Mouse (Mus musculus): ENCODE data around the gene Rnf113a2.

Rnf113a2 gene

GRCm38 (mm10) chr12:84416834-84417604 lies at the start of gene Rnf113a2:
Rnf113a2 (plus strand) TSS chr12:84417196.
- peak; percentile 86 for DNase-seq (ENCODE audit: low spot score)

GRCm38 (mm10) chr12:84371647-84372046 lies 45.3 kb upstream of the Rnf113a2 start:
- no peak for DNase-seq (ENCODE audit: low spot score)

GRCm38 (mm10) chr12:84373831-84374481 lies 43.0 kb upstream of the Rnf113a2 start:
- DNase-seq (ENCODE audit: low spot score), result no peak

DNA sequence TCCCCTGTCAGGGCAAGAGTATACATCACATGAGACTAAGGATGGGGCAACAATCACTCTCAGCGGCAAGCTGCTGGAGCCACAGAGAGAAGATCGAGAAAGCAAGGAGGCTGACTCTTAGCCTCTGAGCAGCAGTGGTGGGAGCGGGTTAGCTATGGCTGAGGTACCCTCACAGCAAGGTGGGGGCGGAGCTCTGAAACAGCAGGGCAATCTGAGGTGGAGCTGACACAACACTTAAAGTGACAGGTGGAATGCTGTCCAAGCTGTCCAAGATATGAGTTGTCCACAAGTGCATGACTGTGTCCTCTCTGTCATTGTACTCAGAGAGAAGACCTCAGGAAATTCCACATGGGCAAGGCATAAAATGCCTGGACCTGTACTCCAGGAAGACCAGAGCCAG lies 34.6 kb upstream of the Rnf113a2 start:
- DNase-seq (ENCODE audit: low spot score), result no peak

GRCm38 (mm10) chr12:84384644-84385081 lies 32.3 kb upstream of the Rnf113a2 start:
- DNase-seq (ENCODE audit: low spot score), result no peak

- no peak for DNase-seq (ENCODE audit: low spot score)
Measured at GRCm38 (mm10) chr12:84385408-84385807, 31.6 kb upstream of the Rnf113a2 start.

DNA sequence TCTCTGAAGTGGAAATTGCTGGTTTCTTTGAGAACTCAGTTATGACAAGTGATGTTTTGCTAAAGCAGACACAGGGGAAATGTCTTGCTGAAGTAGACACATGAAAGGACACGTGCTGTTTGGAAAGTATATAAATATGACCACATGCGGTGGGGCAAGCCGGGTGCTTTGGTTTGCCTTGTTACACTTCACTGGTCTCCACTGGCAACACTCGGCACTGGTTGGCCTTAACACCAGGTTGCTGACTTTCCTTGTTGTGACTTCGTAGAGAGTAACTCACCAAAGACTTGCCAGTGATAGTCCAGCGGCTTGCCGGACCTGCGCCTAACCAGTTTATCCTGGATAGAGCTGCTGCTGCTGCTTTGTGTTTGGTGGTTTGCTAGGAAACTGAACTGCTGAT lies 28.9 kb upstream of the Rnf113a2 start:
- no peak for DNase-seq (ENCODE audit: low spot score)

DNA sequence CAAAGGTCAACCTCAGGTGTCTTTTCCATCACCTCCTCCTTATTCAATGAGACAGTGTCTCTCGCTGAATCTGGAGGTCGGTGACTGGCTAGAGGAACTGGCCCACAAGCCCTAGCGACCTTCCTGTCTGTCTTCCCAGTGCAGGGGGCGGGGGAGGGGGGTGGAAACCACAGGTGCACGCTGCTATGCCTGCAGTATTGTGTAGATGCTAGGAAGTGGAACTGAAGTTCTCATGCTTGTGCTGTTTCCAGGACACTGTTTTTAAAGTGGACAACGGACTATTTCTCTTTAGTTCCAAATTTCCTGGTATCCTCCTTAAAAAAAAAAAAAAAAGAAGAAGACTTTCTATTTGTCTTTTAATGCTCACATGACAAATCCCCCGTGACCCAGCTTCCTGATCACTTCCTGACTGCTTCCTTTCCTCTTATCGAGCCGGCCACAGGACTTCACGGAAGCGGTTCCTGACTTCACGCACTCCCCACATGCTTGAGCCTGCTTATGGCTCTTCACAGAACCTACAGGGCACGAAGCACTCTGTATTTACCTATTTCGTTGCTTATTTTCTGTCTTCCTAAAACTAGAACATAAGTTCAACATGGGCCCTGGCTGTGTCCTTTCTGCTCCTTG lies 28.1 kb upstream of the Rnf113a2 start:
- no peak for DNase-seq (ENCODE audit: low spot score)

DNA sequence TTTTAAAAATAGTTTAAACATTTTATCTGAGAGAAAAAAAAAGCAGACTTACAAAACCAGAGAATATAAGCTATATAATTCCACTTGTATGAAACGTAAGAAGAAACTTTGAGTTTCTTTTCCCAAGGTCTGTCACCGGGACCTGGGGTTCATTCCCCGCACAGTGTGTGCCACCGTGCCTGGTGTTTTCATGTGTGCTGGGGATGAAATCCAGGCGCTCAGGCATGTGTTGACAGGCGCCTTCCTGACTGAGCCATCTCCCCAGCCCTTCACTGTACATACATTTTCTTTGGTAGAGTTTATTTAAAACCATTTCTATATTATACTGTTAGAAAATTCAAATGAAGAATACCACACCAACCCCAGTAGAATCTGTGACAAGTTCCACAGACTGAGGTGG lies 26.7 kb upstream of the Rnf113a2 start:
- no peak for DNase-seq (ENCODE audit: low spot score)

DNA sequence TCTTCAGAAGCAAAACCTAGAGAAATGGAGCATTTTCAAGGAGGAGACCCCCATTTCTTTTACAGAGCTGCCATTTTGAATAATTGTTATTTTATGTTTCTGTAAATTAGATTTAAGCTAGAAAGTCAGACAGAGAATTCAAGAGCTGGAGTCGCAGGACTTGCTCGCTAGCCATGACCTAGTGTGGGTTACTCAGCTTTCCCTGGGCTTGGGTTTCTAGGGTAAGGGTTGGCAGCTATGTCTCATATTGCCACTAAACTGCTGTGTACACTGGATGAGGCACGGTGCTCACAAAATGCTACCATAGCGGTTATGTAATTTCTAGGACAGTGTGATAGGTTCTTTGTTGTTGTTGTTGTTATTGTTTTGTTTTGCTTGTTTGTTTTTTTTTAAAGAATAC lies 24.3 kb upstream of the Rnf113a2 start:
- no peak for DNase-seq (ENCODE audit: low spot score)

GRCm38 (mm10) chr12:84393847-84394246 lies 23.1 kb upstream of the Rnf113a2 start:
- DNase-seq (ENCODE audit: low spot score), result no peak

GRCm38 (mm10) chr12:84396947-84397679 lies 19.9 kb upstream of the Rnf113a2 start:
- no peak for DNase-seq (ENCODE audit: low spot score)

DNA sequence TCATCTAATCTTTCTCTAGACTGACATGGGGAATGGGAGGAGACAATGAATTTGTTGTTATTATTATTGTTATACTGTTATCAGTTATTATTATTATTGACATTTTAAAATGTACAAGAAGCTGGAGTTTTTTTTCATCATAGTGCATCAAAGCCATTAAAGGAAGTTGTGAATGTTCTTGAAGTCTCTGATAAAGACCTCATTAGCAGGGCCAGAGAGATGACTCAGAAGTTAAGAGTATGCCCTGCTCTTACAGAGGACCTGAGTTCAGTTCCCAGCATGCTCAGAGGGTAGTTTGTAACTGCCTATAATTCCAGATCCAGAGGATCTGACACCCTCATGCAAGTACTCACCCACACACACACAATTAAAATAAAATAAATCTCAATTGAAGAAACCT lies 19.3 kb upstream of the Rnf113a2 start:
- no peak for DNase-seq (ENCODE audit: low spot score)

- no peak for DNase-seq (ENCODE audit: low spot score)
Measured at GRCm38 (mm10) chr12:84398629-84399028, 18.4 kb upstream of the Rnf113a2 start.

GRCm38 (mm10) chr12:84399135-84399534 lies 17.9 kb upstream of the Rnf113a2 start:
- no peak for DNase-seq (ENCODE audit: low spot score)

DNA sequence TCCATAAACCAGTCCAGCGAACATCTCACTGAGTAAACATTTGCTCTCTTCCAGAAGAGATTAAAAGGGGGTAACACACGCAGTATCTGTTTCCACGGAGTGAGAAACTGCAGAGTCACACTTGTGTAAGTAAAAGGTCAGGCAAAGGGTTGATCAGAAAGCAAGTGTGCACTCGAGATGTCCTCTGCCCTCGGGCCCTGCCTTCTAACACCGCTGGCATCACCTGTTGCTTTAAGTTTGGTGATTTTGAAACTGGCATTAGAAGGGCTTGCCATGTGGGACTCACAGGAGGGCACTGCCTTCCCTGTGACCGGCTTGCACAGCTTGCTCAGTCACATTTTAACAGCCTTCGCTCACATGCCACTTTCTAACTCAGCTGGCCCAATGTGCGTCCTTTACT lies 17.3 kb upstream of the Rnf113a2 start:
- no peak for DNase-seq (ENCODE audit: low spot score)

DNA sequence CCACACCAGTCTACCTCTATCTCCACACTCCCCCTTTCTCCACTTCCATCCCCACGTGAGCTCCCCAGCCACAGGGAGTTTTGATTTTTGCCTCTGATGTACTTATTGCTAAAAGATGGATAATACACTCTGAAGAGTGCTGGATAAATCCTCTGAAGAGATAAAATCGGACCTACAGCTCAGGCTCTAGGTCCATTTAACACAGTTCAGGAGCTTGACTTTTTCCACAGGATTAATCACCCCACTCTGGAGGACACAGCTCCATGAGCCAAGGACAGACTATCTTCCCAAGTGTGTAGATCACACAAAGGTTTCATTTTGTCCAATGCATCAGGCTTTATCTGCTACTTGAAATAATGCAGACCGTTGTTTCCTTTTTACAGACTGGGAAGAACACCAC lies 16.9 kb upstream of the Rnf113a2 start:
- no peak for DNase-seq (ENCODE audit: low spot score)

- no peak for DNase-seq (ENCODE audit: low spot score)
Measured at GRCm38 (mm10) chr12:84400653-84401052, 16.3 kb upstream of the Rnf113a2 start.

- DNase-seq (ENCODE audit: low spot score), result no peak
Measured at GRCm38 (mm10) chr12:84402923-84403322, 14.1 kb upstream of the Rnf113a2 start.

- DNase-seq (ENCODE audit: low spot score), result no peak
Measured at GRCm38 (mm10) chr12:84404541-84404940, 12.5 kb upstream of the Rnf113a2 start.

DNA sequence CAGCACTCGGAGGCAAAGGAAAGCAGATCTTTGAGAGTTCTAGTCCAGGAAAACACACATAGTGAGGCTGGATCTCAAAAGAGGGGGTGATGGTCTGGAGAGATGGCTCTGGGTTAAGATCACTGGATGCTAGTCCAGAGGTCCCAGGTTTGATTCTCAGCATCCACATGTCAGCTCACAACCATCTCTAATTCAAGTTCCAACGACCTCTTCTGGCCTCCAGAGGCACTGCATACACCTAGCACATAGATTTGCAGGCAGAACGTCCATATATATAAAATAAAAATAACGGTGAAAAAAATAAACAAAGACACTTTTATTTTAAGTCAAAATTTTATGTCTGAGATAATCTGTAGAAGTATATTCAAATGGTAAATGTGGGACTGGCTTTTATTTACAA lies 9.7 kb upstream of the Rnf113a2 start:
- no peak for DNase-seq (ENCODE audit: low spot score)

All from testis, postnatal 10 days (tissue).